Mouse (Mus musculus) hematopoietic stem cell, adult 5-6 weeks (primary cell): ENCODE measurements around the gene Dmgdh. TPM values are rescaled to one million over a fixed set of nuclear protein-coding genes. Genes with fewer than 3 reads are reported as not detected.

ENCODE experiments used
- ATAC-seq, 2 experiments: fragments of 125-278 bp in 1 of 2; replicated peaks in 1 of 2; 2 replicates each; pipeline ENCODE4 v1.8.0; 2016 to 2017; ENCODE audit warnings: inconsistent platforms in 2 of 2, mild to moderate bottlenecking in 2 of 2, moderate number of reproducible peaks in 2 of 2, low read depth in 1 of 2, moderate TSS enrichment in 1 of 2; ENCODE audit not compliant: low FRiP score in 2 of 2, poor library complexity in 2 of 2, severe bottlenecking in 2 of 2, insufficient read depth in 1 of 2, low TSS enrichment in 1 of 2
- total RNA-seq: library from RNA; stranded (forward); fragments of 172-1452, 232-1000 nt; gene quantifications from 2 replicates; pipeline ENCODE4 v1.2.3, GENCODE M21; 2017

Gene Dmgdh
- total RNA-seq, 1 experiment from 2014 or later = not detected

GRCm38 (mm10) chr13:93758149-93758898 lies 84.1 kb downstream of the Dmgdh start:
- peak in 1 of 2 experiments; percentile 12; a peak in 1 of 4 replicates for ATAC-seq

DNA sequence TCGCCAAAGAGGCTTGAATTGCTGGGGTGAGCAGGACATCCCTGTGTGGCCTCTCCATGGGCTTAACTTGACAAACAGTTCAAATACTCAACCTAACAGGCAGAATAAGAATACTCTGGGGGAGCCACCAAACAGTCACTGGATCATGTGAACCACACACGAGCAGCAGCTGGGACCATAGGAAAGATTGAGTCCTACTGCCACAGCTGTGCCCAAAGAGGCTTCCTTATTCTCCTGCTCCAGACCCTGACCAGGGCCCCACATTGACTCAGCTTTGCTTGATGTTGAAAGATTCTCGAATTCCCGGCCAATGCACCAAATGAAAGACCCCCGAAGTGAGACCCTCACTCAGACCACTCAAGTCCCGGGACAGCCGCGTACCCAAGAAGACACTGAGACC lies 87.6 kb downstream of the Dmgdh start:
- ATAC-seq = no peak

- ATAC-seq = peak in 1 of 2 experiments; percentile 45; a peak in 2 of 4 replicates
These were observed 88.6 kb downstream of the Dmgdh start for GRCm38 (mm10) chr13:93762879-93763278.

DNA sequence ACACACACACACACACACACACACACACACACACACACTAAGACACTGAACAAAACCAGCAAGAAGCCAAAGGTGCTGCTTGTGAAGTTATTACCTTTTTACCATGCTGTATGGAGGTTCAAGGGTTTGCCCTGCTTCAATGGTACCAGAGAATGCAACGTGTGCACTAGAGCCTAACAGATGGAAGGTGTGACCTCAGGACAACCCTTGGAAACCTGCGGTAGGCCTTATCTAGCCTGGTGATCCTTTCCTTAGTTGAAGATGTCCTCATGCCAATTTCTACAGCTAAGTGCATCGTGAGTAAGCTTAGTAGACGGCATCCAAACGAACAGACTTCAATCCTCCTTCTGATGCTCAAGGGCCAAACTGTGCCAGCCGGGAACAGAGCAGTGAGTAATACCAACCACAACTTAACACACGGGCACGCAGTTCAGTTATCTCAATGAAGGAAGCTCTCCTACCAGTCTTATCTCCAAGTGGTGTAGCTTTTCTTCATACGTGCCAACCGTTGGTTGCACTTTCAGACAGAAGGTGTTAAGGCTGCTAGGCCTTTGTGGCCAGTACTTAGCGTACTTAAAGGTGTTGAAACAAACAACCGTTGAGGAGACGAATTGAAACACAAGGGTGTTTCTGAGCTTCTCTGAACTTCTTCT lies 90.2 kb downstream of the Dmgdh start:
- peak in 1 of 2 experiments; percentile 21; a peak in 1 of 4 replicates for ATAC-seq

GRCm38 (mm10) chr13:93771031-93771587 lies 96.9 kb downstream of the Dmgdh start:
- peak; percentile 56 to 72 for ATAC-seq

- peak; percentile 84 to 85 for ATAC-seq
These were observed 97.5 kb downstream of the Dmgdh start, which contains the start of gene Arsb for GRCm38 (mm10) chr13:93771588-93772278. Gene Arsb (plus strand): TSS chr13:93771630.

DNA sequence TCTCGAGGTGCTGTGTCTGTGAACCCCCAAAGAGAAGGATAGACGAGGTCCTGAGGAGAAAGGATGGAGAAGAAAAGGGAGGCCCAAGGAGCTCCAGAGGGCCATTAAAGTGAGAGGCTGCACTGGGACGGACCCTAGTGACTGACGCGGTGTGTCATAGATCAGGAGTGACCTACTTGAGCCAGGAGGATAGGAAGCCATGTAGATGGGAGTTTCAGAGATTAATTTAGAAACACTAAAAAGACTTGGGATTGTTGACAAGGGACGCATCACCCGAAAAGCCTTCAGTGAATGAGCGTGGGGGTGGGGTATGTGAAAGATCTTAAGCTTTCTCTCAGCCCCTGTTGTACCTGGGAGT lies 98.0 kb downstream of the Dmgdh start:
- peak; percentile 2 to 23; a peak in 2 of 4 replicates for ATAC-seq

GRCm38 (mm10) chr13:93772861-93773260 lies 98.6 kb downstream of the Dmgdh start:
- ATAC-seq = no peak

GRCm38 (mm10) chr13:93773704-93774315 lies 99.6 kb downstream of the Dmgdh start:
- ATAC-seq = no peak; a peak in 1 of 4 replicates

GRCm38 (mm10) chr13:93782823-93783222 lies 108.6 kb downstream of the Dmgdh start:
- peak in 1 of 2 experiments; percentile 49; a peak in 1 of 4 replicates for ATAC-seq

GRCm38 (mm10) chr13:93785329-93785728 lies 111.1 kb downstream of the Dmgdh start:
- ATAC-seq = peak in 1 of 2 experiments; percentile 37; a peak in 1 of 4 replicates

GRCm38 (mm10) chr13:93786051-93786450 lies 111.8 kb downstream of the Dmgdh start:
- ATAC-seq = no peak

- no peak for ATAC-seq
These were observed 113.4 kb downstream of the Dmgdh start for GRCm38 (mm10) chr13:93787647-93788046.

DNA sequence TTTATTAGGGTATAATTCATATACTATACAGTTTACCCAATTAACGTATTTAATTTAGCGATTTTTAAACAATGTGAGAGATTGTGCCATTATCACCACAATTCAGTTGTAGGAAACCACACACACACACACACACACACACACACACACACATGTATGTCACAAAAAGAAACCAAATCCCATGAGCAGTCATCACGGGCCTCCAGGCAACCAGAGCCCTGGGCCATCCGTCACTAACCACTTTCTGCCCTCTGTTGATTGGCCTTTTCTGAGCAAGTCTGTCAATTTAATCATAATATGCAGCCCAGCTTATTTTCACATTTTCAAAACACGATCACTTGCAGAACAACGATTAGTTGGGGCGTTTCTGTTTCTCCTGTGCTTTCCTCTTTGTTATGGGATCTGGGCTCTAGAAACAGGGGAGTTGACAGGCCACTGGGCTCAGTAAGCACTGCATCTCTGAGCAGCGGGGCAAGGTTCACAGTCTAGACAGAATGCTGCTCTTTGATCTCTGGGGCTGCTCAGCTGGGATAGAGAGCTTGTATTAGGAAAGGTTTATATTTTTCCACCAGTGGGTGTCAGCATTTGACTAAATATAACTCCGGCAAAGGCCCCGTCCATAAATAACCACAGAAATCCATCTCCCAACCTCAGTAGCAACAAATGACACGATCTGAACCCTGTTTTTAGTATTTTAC lies 118.9 kb downstream of the Dmgdh start:
- ATAC-seq = peak in 1 of 2 experiments; percentile 56; a peak in 3 of 4 replicates

DNA sequence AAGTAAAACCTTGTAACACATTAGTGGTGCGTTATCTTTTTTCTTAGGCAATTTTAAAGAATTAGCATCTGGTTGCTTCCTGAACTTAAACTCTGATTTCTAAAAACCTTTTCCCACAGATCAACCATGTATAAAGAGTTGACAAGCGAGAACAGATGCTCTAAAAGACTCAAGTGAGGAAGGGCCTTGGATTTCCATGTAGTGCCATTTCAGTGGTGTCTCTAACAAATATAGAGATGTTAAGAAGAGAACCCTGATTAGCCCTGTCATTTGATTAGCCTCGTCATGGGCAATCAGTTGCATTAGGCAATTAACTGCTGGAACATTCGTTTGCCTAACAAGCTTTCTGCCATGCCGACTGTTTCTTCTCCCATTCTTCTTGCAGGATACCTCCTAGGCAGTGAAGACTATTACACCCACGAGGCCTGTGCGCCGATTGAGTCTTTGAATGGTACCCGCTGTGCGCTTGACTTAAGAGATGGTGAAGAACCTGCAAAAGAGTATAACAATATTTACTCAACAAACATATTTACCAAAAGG lies 119.5 kb downstream of the Dmgdh start:
- no peak for ATAC-seq

GRCm38 (mm10) chr13:93797011-93797600 lies 122.9 kb downstream of the Dmgdh start:
- no peak for ATAC-seq
